Mouse (Mus musculus) heart, adult 2 months (tissue): ENCODE measurements around the gene Ccdc157.
"Not testable (repeated sequence)": the region's sequence is repeated elsewhere in the genome, so short reads cannot be mapped to it uniquely, and the experiment has no call there.

Source experiments
- CTCF ChIP-seq: fragments of 200-600 bp; IDR thresholded peaks from 2 replicates; pipeline ENCODE4 v1.8.1; 2022; ENCODE audit warnings: antibody characterized with exemption, mild to moderate bottlenecking, moderate library complexity
- EP300 ChIP-seq: fragments of 200-500 bp; IDR thresholded peaks from 2 replicates; pipeline ENCODE4 v1.6.1; 2011; ENCODE audit warnings: low read depth, low read length, control low read depth; ENCODE audit not compliant: insufficient read depth

GRCm38 (mm10) chr11:4185480-4185879 lies 25.4 kb upstream of the Ccdc157 start:
- not testable (repeated sequence) for TF ChIP-seq CTCF, EP300
